Mouse (Mus musculus) bone marrow macrophage, adult 2 months (primary cell): ENCODE data around the gene Rev3l. TPM values are rescaled to one million over a fixed set of nuclear protein-coding genes. Genes with fewer than 3 reads are reported as not detected.

Experiments used
- H3K27ac ChIP-seq: 2 replicates; pipeline ENCODE4 v1.5.1; 2012; ENCODE audit warnings: low read depth, low read length; ENCODE audit not compliant: insufficient read depth
- H3K4me1 ChIP-seq: 2 replicates; pipeline ENCODE4 v1.6.1; 2012; ENCODE audit warnings: low read length; ENCODE audit not compliant: control insufficient read depth, insufficient read depth
- H3K4me3 ChIP-seq: 2 replicates; pipeline ENCODE4 v1.5.1; 2012; ENCODE audit warnings: mild to moderate bottlenecking, low read length, moderate library complexity; ENCODE audit not compliant: insufficient read depth
- CTCF ChIP-seq: IDR thresholded peaks from 2 replicates; pipeline ENCODE4 v1.5.1; 2012; ENCODE audit warnings: low read depth, mild to moderate bottlenecking, low read length, moderate library complexity
- POLR2A ChIP-seq: IDR thresholded peaks from 2 replicates; pipeline ENCODE4 v1.6.1; 2012; ENCODE audit warnings: mild to moderate bottlenecking, low read depth, low read length, borderline replicate concordance
- polyA plus RNA-seq: library from polyadenylated mRNA; stranded (reverse); fragments of >200 nt; gene quantifications from 2 replicates; pipeline ENCODE4 v1.2.4, GENCODE M21; 2012; ENCODE audit not compliant: missing spikeins, insufficient read depth, insufficient read length

Gene Rev3l
- 9.9 and 11.7 TPM in 2 replicates for polyA plus RNA-seq

DNA sequence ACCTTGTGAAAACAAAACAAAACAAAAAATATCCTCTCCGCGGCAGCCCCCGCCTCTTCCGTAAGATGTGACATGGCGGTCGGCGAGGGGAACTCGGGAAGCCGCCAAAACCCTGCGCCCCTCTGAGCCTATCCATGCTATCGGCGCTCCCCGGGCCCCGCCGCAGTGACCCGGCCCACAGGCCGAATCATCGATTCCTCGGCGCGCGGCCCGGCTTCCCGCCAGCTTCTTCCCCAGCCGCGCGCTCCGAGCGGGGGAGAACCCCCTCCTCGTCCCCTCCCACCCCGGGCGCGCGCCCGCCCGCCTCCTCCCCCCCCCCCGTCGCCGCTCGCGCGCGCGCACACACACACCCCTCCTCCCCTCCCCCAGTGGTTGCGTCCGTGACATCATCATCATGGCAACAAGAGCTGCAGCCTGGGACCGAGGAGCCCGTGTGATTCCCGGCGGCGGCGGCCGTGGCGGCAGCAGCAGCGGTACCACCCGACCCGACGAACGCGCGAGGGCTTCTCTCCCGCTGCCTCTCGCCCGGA, at the start of gene Rev3l:
Gene Rev3l, plus strand, starts transcription at position 383 of the 530 bp plus-strand sequence.
- TF ChIP-seq POLR2A (no peak), CTCF (no peak)
- peak within 1 kb of the TSS; percentile 91 for H3K27ac ChIP-seq
- H3K4me1 ChIP-seq = peaks cover 6% of the 10 kb centered on the region
- H3K4me3 ChIP-seq = peak within 1 kb of the TSS; percentile 95

DNA sequence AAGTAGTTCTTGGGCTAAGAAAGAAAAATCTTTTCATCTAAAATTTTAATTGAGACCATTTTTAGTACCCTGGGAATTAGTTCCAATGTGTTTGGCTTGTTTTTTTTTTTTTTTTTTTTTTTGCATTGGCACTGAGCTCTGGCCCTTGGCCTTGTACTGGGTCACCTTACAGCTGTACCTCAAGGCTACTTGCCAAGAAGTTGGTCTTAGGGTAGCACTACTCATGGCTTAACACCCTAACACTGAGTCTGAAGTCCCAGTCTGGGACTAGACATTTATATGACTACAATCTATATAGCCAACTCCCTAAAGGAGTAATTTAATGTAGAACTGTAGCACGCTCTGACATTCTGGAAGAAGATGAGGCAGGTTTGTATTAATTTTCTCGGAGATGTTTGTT, 49.4 kb upstream of the Rev3l start:
- Histone ChIP-seq H3K27ac (no peak overlapping the region), H3K4me3 (no peak overlapping the region), H3K4me1 (peaks cover 6% of the 10 kb centered on the region)
- no peak for TF ChIP-seq CTCF
- TF ChIP-seq POLR2A = no peak

DNA sequence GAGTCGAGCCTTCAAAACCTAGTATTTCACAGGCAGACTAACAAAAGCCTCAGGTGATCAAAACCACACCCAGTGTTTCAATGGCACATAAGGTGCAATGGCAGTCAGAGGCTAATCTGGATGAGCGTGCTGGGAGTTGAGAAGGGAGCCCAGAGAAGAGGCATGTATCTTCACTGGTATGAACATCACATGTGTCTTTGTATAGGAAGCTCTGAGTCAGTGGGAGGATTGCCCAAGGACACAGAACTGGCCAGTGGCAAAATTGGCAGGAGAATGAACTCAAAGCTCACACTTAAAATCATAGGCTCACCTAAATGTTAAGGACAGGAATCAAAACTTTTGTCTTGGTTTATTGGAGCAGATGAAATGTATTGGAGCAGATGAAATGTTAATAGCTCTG, 48.4 kb upstream of the Rev3l start:
- H3K27ac ChIP-seq = no peak overlapping the region
- H3K4me1 ChIP-seq = peaks cover 12% of the 10 kb centered on the region
- TF ChIP-seq POLR2A (no peak), CTCF (no peak)
- no peak overlapping the region for H3K4me3 ChIP-seq

DNA sequence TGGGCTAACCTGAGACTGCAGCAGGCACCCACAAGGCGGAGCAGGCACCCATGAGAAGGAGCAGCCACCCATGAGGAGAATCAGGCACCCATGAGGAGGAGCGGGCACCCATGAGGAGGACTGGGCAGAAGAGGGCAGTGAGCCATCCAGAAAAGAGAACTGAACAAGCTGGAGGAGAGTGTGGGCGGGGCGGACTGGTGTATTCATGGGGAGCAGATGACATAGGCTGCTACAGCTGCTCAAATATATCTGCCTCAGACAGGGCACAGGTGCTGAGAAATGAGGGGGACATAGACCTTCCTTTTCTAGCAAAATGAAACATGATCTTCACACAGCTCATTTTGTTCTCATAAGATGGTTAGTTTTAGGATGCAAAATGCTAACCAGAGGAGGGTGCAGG, 45.1 kb upstream of the Rev3l start:
- H3K4me3 ChIP-seq = no peak overlapping the region
- H3K4me1 ChIP-seq = peaks cover 12% of the 10 kb centered on the region
- no peak overlapping the region for H3K27ac ChIP-seq
- TF ChIP-seq POLR2A = no peak
- TF ChIP-seq CTCF = no peak

DNA sequence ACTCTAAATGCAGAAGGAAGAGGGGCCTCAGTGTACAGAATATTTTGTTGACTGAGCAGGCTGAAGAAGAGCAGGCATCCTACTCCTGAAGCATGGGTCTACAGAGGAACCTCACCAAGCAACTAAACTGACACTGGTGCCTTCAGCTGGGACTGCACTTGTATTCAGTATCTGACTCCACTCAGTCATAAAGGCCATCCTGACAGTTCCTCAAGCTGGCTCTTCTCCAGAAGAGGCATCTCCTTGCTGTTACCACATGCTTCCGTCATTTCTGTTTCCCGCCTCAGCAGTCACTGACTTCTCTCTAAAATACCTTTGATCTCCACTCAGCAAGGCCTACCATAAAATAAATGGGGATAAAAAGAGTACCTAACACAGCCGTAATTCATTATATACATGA, 44.1 kb upstream of the Rev3l start:
- H3K4me1 ChIP-seq = peaks cover 12% of the 10 kb centered on the region
- no peak overlapping the region for H3K27ac ChIP-seq
- H3K4me3 ChIP-seq = no peak overlapping the region
- no peak for TF ChIP-seq POLR2A
- TF ChIP-seq CTCF = no peak

DNA sequence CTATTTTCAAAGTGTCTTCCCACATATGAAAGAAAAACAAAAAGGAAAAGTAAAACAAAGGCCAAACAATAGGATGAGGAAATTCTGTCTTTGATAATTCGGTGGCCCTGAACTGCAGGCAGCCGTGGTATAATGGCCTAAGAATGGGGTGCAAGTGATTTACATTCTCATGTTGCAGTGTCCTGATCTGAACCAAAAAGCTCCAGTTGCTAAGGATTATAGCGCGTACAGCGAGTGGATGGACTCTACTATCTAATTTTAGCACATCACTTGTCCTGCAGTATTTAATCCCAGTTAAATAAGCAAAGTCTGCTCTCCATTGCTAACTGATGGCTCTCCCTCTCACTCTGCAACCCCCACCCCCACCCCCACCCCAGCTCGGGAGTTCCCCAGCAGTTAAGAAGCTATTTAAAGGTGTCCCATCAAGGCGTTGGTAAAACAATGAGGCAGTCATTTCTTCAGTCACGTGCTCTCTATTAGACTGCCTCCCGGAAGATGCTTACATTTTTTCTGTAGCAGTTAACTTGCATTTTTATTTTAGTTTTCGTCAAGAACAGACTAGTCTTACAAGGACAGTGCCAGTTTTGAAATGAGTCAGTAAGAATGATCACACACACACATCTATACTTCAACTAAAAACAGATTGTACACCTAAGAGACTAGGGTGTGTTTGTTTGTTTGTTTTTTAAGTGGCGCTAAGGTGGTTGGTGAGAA, 40.4 kb upstream of the Rev3l start:
- TF ChIP-seq CTCF (no peak), POLR2A (no peak)
- no peak overlapping the region for H3K4me3 ChIP-seq
- H3K4me1 ChIP-seq = peaks cover 9% of the 10 kb centered on the region
- H3K27ac ChIP-seq = no peak overlapping the region

DNA sequence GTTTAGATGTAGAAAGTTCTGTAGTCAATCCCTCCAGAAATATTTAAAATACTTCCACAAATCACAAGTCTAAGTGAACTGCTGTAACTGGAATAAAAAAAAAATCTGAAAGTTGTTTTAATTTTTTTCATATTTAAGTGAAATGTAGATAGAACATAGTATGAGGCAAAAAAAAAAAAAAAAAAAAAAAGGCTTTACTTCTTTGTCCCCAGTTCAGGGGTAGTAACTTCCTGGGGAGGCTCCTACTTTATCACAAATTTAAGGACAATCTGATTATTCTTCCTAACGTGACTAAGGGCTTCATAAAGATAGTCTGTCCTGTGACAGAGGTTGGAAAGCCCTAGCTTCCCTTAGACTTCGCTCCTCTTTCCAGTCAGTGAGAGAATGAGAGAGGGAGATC, 39.8 kb upstream of the Rev3l start:
- Histone ChIP-seq H3K4me1 (peaks cover 7% of the 10 kb centered on the region), H3K4me3 (no peak overlapping the region), H3K27ac (no peak overlapping the region)
- no peak for TF ChIP-seq POLR2A
- no peak for TF ChIP-seq CTCF

DNA sequence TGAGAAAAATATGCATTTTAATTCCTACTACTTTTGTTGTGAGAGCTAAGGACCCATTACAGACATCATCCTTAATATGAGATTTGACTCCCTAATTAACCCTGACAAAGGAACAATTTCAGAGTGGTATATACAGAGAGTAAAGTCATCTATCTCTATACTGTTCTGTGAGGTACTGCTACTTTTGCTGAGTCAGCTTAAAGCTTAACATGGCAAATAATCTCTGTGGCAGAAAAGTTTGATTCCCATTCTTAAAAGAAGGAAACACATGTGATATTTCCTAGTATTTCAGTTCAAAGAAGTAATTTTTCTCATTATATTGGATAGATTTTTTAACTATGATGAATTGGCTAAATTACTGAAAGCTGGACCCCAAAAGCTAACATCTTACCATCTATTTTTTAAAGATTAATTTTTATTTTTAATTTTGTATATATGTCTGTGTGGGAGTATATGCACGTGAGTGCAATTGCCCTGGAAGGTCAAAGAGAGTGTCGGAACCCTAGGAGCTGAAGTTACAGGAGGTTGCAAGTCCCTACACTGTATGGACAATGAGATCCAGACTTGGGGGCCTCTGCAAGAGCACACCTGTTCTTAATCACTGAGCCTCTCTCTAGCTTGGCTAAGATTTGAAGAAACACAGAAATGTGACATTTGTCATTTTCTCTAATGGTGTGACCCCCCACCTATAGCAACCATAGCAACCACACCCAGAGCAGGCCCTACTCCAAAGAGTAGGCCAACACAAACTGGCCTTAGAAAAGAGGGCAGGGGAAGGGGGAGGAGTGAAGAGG, 24.0 kb upstream of the Rev3l start:
- TF ChIP-seq POLR2A (no peak), CTCF (no peak)

DNA sequence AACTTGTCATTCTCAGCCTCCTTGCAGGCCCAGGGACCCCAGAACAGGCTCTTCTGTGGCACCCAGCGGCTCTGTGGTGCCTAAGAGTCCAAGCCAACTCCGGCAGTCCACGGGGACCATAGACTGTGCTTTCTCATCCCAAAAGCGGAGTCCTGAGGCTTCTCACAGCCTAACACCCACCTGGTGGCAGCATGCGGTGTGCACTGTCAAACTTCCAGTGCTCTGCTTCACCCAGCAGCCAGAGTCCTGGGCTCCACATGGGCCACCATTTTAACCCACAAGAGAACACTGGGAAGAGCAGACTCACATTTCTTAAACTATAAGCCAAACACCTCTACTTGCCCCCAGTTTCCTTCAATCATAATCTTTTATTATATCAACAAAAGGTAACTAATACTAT, 15.0 kb upstream of the Rev3l start:
- no peak overlapping the region for H3K4me3 ChIP-seq
- no peaks in the 10 kb centered on the region for H3K4me1 ChIP-seq
- H3K27ac ChIP-seq = no peak overlapping the region
- TF ChIP-seq POLR2A (no peak), CTCF (no peak)

More for the DNA sequence above, 24.0 kb upstream of the Rev3l start:
- Histone ChIP-seq H3K27ac (no peak overlapping the region), H3K4me1 (no peaks in the 10 kb centered on the region), H3K4me3 (no peak overlapping the region)
